Comparison of ENCODE assay signal across 17 mouse cellular contexts in genomic region chr7:90651128-90651527, GRCm38 (mm10).
"Had no signal": no experiment of that assay in that cellular context is flagged by ENCODE, and none has a peak within 500 bp of the region (broad histone marks: within the 10 kb centered on the region; RNA-seq: fewer than 3 reads in every experiment).

No protein-coding gene starts in this region.

- H3K36me3 ChIP-seq: limb, embryonic 13.5 days; liver, embryonic 15.5 days; neural tube, embryonic 15.5 days had no signal

- H3K9ac ChIP-seq: limb, embryonic 13.5 days; liver, embryonic 15.5 days; lung, embryonic 14.5 days; neural tube, embryonic 15.5 days had no signal

- H3K9me3 ChIP-seq: limb, embryonic 13.5 days; liver, embryonic 15.5 days; neural tube, embryonic 15.5 days had no signal

- DNase-seq: kidney, postnatal 10 days; kidney, postnatal 4 days; left cerebral cortex, postnatal 4 days; lung, embryonic 14.5 days; lung, postnatal 10 days; lung, postnatal 4 days; right cerebral cortex, postnatal 4 days; spleen, adult 18-20 months; thymus, adult 18-20 months; thymus, postnatal 14 days had no signal

- H3K4me1 ChIP-seq: limb, embryonic 13.5 days; liver, embryonic 15.5 days; neural tube, embryonic 15.5 days had no signal

- H3K27me3 ChIP-seq: limb, embryonic 13.5 days; liver, embryonic 15.5 days; neural tube, embryonic 15.5 days had no signal

- H3K4me3 ChIP-seq: layer of hippocampus, adult 2 months; limb, embryonic 13.5 days; liver, embryonic 15.5 days; myocyte; neural tube, embryonic 15.5 days had no signal

- H3K4me2 ChIP-seq: limb, embryonic 13.5 days; liver, embryonic 11.5 days; liver, embryonic 15.5 days; lung, embryonic 14.5 days; midbrain, embryonic 11.5 days; neural tube, embryonic 15.5 days had no signal

- H3K27ac ChIP-seq: layer of hippocampus, adult 2 months; limb, embryonic 13.5 days; liver, embryonic 15.5 days; neural tube, embryonic 15.5 days had no signal
